Mouse (Mus musculus): Measurements from ENCODE around the gene Wt1. TPM values are rescaled to one million over a fixed set of nuclear protein-coding genes. Genes with fewer than 3 reads are reported as not detected.

Gene Wt1
- polyA plus RNA-seq, 1 experiment from 2014 or later, result 124 TPM

GRCm38 (mm10) chr2:105132300-105132699 lies 6.0 kb downstream of the Wt1 start:
- WGBS, result under 1% methylated on average over 16 of the region's 17 CpGs
- peak; percentile 82 for ATAC-seq (ENCODE audit: low FRiP score, low TSS enrichment)
- peak overlapping the region; percentile 86 for H3K27ac ChIP-seq (ENCODE audit: low read length)
- no peaks in the 10 kb centered on the region for H3K36me3 ChIP-seq (ENCODE audit: insufficient read depth, low read length)
- peak overlapping the region; percentile 85 for H3K9ac ChIP-seq (replicated peaks; ENCODE audit: low read length)
- peaks cover 59% of the 10 kb centered on the region for H3K27me3 ChIP-seq (ENCODE audit: insufficient read depth, low read length)
- peaks cover 44% of the 10 kb centered on the region for H3K4me1 ChIP-seq (ENCODE audit: insufficient read depth, low read length)
- no peaks in the 10 kb centered on the region for H3K9me3 ChIP-seq (ENCODE audit: low read length)
- H3K4me2 ChIP-seq (replicated peaks; ENCODE audit: low read depth, low read length), result peak overlapping the region; percentile 69
- peak overlapping the region; percentile 76 for H3K4me3 ChIP-seq (ENCODE audit: low read length)

GRCm38 (mm10) chr2:105132933-105133795 lies 6.8 kb downstream of the Wt1 start:
- peak overlapping the region; percentile 86; the same call in 1 of the 2 replicates for H3K27ac ChIP-seq (ENCODE audit: low read length)
- H3K9ac ChIP-seq (replicated peaks; ENCODE audit: low read length), result peak overlapping the region; percentile 85
- peaks cover 51% of the 10 kb centered on the region for H3K4me1 ChIP-seq (ENCODE audit: insufficient read depth, low read length)
- 19% methylated on average over 43 of the region's 43 CpGs for WGBS
- ATAC-seq (ENCODE audit: low FRiP score, low TSS enrichment), result no peak; the same call in 1 of the 2 replicates
- H3K4me3 ChIP-seq (ENCODE audit: low read length), result peak overlapping the region; percentile 76
- peak overlapping the region; percentile 69 for H3K4me2 ChIP-seq (replicated peaks; ENCODE audit: low read depth, low read length)
- peaks cover 59% of the 10 kb centered on the region for H3K27me3 ChIP-seq (ENCODE audit: insufficient read depth, low read length)
- no peaks in the 10 kb centered on the region for H3K9me3 ChIP-seq (ENCODE audit: low read length)
- H3K36me3 ChIP-seq (ENCODE audit: insufficient read depth, low read length), result no peaks in the 10 kb centered on the region

DNA sequence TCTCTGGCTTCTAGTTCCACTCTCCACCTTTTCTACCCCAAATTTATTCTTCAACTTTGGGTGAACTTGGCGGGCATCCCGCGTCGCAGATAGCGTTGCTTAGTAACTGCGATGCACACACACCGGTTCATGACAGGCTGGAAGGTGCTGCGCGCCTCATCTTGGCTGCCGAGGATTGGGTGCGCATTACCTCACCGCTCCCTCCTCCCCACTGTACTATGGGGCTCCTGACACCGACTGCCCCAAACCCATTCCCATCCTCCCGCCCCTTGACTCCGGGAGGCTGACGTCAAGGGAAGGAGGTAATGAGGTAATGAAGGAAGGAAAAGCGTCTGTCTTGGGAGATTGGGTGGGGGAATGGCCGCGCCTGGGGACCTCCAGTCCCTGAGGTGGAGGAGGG lies 8.0 kb downstream of the Wt1 start:
- no peak for ATAC-seq (ENCODE audit: low FRiP score, low TSS enrichment)
- Histone ChIP-seq H3K9ac (replicated peaks; ENCODE audit: low read length) (no peak overlapping the region; the same call in 1 of the 2 replicates), H3K27me3 (ENCODE audit: insufficient read depth, low read length) (peaks cover 51% of the 10 kb centered on the region), H3K4me3 (ENCODE audit: low read length) (peak overlapping the region; percentile 76), H3K9me3 (ENCODE audit: low read length) (no peaks in the 10 kb centered on the region), H3K4me2 (replicated peaks; ENCODE audit: low read depth, low read length) (peak overlapping the region; percentile 69), H3K27ac (ENCODE audit: low read length) (peak overlapping the region; percentile 17; the same call in 1 of the 2 replicates), H3K36me3 (ENCODE audit: insufficient read depth, low read length) (no peaks in the 10 kb centered on the region), H3K4me1 (ENCODE audit: insufficient read depth, low read length) (peaks cover 59% of the 10 kb centered on the region)
- 12% methylated on average over 19 of the region's 19 CpGs for WGBS

DNA sequence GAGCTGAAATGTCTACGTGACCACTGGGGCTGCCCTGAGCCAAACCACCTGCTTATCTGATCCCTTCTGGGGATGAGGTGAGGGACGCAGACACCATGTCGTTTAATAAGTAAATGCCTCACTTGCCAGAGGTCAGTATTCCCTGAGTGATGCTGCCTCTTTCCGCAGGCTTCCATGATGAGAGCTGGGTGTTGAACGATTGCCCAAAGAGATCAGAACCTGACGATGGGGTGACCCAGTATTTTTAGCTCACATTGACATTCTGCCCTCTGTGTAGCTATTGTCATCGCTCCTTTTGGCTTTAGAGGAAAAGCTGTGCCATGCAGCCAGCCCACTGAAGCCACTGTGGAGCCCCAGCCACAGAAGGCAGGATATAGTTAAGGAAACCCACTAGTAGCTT lies 13.1 kb downstream of the Wt1 start:
- 25% methylated on average over 7 of the region's 7 CpGs for WGBS
- no peak; the same call in 1 of the 2 replicates for ATAC-seq (ENCODE audit: low FRiP score, low TSS enrichment)

GRCm38 (mm10) chr2:105141371-105141770 lies 15.0 kb downstream of the Wt1 start:
- H3K27ac ChIP-seq (ENCODE audit: low read length), result no peak overlapping the region
- peaks cover 34% of the 10 kb centered on the region for H3K4me1 ChIP-seq (ENCODE audit: insufficient read depth, low read length)
- H3K9me3 ChIP-seq (ENCODE audit: low read length), result no peaks in the 10 kb centered on the region
- no peak overlapping the region for H3K9ac ChIP-seq (replicated peaks; ENCODE audit: low read length)
- peaks cover 3% of the 10 kb centered on the region; the same call in 1 of the 2 replicates for H3K27me3 ChIP-seq (ENCODE audit: insufficient read depth, low read length)
- no peak for ATAC-seq (ENCODE audit: low FRiP score, low TSS enrichment)
- peaks cover 15% of the 10 kb centered on the region for H3K36me3 ChIP-seq (ENCODE audit: insufficient read depth, low read length)
- 53% methylated on average over 7 of the region's 7 CpGs for whole genome bisulfite sequencing
- H3K4me2 ChIP-seq (replicated peaks; ENCODE audit: low read depth, low read length), result no peak overlapping the region
- H3K4me3 ChIP-seq (ENCODE audit: low read length), result no peak overlapping the region

More for the DNA sequence above, 13.1 kb downstream of the Wt1 start:
- Histone ChIP-seq H3K9ac (replicated peaks; ENCODE audit: low read length) (no peak overlapping the region), H3K36me3 (ENCODE audit: insufficient read depth, low read length) (peaks cover 13% of the 10 kb centered on the region), H3K4me1 (ENCODE audit: insufficient read depth, low read length) (peaks cover 39% of the 10 kb centered on the region), H3K4me2 (replicated peaks; ENCODE audit: low read depth, low read length) (no peak overlapping the region), H3K9me3 (ENCODE audit: low read length) (no peaks in the 10 kb centered on the region), H3K27ac (ENCODE audit: low read length) (no peak overlapping the region), H3K27me3 (ENCODE audit: insufficient read depth, low read length) (peaks cover 18% of the 10 kb centered on the region; the same call in 1 of the 2 replicates), H3K4me3 (ENCODE audit: low read length) (no peak overlapping the region)

DNA sequence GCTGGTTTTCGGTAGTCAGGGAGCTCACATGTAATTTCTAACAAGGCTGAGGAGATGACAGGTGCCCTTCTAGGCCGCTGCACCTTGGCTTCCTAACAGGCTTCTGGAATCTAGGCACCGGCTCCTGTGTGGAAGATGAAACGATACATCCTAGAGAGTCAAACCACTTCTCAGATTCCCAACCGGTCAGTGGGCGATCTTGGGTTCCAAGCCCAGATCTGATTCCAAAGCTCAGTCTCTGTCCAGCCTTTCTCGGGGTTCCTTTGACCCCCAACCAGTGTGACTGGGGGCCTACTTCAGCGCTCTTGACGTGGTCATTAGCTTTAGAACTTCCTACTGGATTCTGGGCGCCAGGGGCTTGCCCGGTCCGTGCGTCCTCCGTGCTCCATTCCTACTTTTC lies 17.4 kb downstream of the Wt1 start:
- no peak for ATAC-seq (ENCODE audit: low FRiP score, low TSS enrichment)
- no peak overlapping the region for H3K4me3 ChIP-seq (ENCODE audit: low read length)
- no peak overlapping the region for H3K27ac ChIP-seq (ENCODE audit: low read length)
- no peak overlapping the region for H3K9ac ChIP-seq (replicated peaks; ENCODE audit: low read length)
- 92% methylated on average over 14 of the region's 14 CpGs for WGBS
- no peaks in the 10 kb centered on the region for H3K9me3 ChIP-seq (ENCODE audit: low read length)
- H3K36me3 ChIP-seq (ENCODE audit: insufficient read depth, low read length), result peaks cover 19% of the 10 kb centered on the region
- no peaks in the 10 kb centered on the region for H3K27me3 ChIP-seq (ENCODE audit: insufficient read depth, low read length)
- H3K4me1 ChIP-seq (ENCODE audit: insufficient read depth, low read length), result peaks cover 24% of the 10 kb centered on the region
- no peak overlapping the region for H3K4me2 ChIP-seq (replicated peaks; ENCODE audit: low read depth, low read length)

DNA sequence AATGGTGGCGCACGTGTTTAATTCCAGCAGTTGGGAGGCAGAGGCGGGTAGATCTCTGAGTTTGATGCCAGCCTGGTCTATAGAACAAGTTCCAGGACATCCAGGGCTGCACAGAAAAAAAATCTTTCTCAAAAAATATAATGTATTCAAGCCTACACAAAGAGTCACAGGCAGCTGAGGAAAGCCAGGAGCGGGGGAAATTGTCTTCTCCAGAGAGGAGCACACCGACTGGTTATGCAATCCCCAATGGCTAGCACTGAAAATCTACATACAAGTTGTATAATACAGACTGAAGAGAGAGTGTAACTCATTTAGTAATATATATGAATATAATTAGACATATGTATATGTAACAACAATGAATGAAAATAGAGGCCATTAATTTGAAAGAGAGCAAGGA lies 25.2 kb downstream of the Wt1 start:
- 92% methylated on average over 5 of the region's 5 CpGs for WGBS
- H3K27ac ChIP-seq (ENCODE audit: low read length), result no peak overlapping the region
- no peak overlapping the region for H3K4me3 ChIP-seq (ENCODE audit: low read length)
- no peaks in the 10 kb centered on the region for H3K27me3 ChIP-seq (ENCODE audit: insufficient read depth, low read length)
- H3K4me2 ChIP-seq (replicated peaks; ENCODE audit: low read depth, low read length), result no peak overlapping the region
- no peaks in the 10 kb centered on the region for H3K4me1 ChIP-seq (ENCODE audit: insufficient read depth, low read length)
- no peak overlapping the region for H3K9ac ChIP-seq (replicated peaks; ENCODE audit: low read length)
- H3K9me3 ChIP-seq (ENCODE audit: low read length), result no peaks in the 10 kb centered on the region
- H3K36me3 ChIP-seq (ENCODE audit: insufficient read depth, low read length), result peaks cover 33% of the 10 kb centered on the region; the same call in 1 of the 2 replicates
- ATAC-seq (ENCODE audit: low FRiP score, low TSS enrichment), result no peak

DNA sequence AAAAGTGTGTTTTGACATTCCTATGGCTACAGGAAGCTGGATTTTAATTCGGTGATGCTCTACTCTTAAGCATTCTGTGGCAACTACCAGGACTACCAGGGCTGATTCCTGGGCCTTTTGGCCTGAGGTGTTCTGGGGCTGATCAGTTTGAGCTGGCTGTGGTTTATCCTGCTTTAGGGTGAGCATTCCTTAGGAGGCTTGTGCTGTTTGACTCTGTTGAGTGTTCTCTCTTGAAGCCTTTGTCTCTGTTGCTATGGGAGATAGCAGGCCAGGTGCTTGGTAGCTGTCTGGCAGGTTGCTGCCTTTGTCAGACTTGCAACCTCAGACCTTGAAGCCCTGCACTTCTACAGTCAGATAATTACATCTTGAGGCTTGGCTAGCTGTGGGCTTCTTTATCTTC lies 26.7 kb downstream of the Wt1 start:
- H3K27me3 ChIP-seq (ENCODE audit: insufficient read depth, low read length), result no peaks in the 10 kb centered on the region
- no peaks in the 10 kb centered on the region for H3K4me1 ChIP-seq (ENCODE audit: insufficient read depth, low read length)
- 0 out of 2 replicates have a peak, but pooled peaks cover 30% of the 10 kb centered on the region for H3K36me3 ChIP-seq (ENCODE audit: insufficient read depth, low read length)
- no peak overlapping the region for H3K27ac ChIP-seq (ENCODE audit: low read length)
- H3K4me2 ChIP-seq (replicated peaks; ENCODE audit: low read depth, low read length), result no peak overlapping the region
- ATAC-seq (ENCODE audit: low FRiP score, low TSS enrichment), result no peak
- no peak overlapping the region for H3K4me3 ChIP-seq (ENCODE audit: low read length)
- H3K9me3 ChIP-seq (ENCODE audit: low read length), result no peaks in the 10 kb centered on the region
- H3K9ac ChIP-seq (replicated peaks; ENCODE audit: low read length), result no peak overlapping the region
- WGBS, result 85% methylated on average over 1 of the region's 1 CpGs

- no peaks in the 10 kb centered on the region for H3K4me1 ChIP-seq (ENCODE audit: insufficient read depth, low read length)
- no peak overlapping the region for H3K9ac ChIP-seq (replicated peaks; ENCODE audit: low read length)
- no peaks in the 10 kb centered on the region for H3K27me3 ChIP-seq (ENCODE audit: insufficient read depth, low read length)
- ATAC-seq (ENCODE audit: low FRiP score, low TSS enrichment), result no peak
- H3K9me3 ChIP-seq (ENCODE audit: low read length), result no peaks in the 10 kb centered on the region
- 77% methylated on average over 2 of the region's 2 CpGs for WGBS
- H3K27ac ChIP-seq (ENCODE audit: low read length), result no peak overlapping the region
- 0 out of 2 replicates have a peak, but pooled peaks cover 10% of the 10 kb centered on the region for H3K36me3 ChIP-seq (ENCODE audit: insufficient read depth, low read length)
- H3K4me2 ChIP-seq (replicated peaks; ENCODE audit: low read depth, low read length), result no peak overlapping the region
- H3K4me3 ChIP-seq (ENCODE audit: low read length), result no peak overlapping the region
These were observed 34.6 kb downstream of the Wt1 start for GRCm38 (mm10) chr2:105160949-105161348.

- Histone ChIP-seq H3K9me3 (ENCODE audit: low read length) (no peaks in the 10 kb centered on the region), H3K9ac (replicated peaks; ENCODE audit: low read length) (no peak overlapping the region), H3K4me2 (replicated peaks; ENCODE audit: low read depth, low read length) (no peak overlapping the region), H3K36me3 (ENCODE audit: insufficient read depth, low read length) (peaks cover 19% of the 10 kb centered on the region; the same call in 1 of the 2 replicates), H3K4me1 (ENCODE audit: insufficient read depth, low read length) (no peaks in the 10 kb centered on the region), H3K27me3 (ENCODE audit: insufficient read depth, low read length) (no peaks in the 10 kb centered on the region), H3K4me3 (ENCODE audit: low read length) (no peak overlapping the region), H3K27ac (ENCODE audit: low read length) (no peak overlapping the region)
- WGBS, result 37% methylated on average over 4 of the region's 4 CpGs
- ATAC-seq (ENCODE audit: low FRiP score, low TSS enrichment), result no peak
These were observed 36.4 kb downstream of the Wt1 start for GRCm38 (mm10) chr2:105162763-105163162.
